Mouse (Mus musculus): Measurements from ENCODE around the gene Slc29a1. TPM values are rescaled to one million over a fixed set of nuclear protein-coding genes. Genes with fewer than 3 reads are reported as not detected.

Slc29a1 gene
- polyA plus RNA-seq, 1 experiment from 2014 or later: 33.2 TPM

DNA sequence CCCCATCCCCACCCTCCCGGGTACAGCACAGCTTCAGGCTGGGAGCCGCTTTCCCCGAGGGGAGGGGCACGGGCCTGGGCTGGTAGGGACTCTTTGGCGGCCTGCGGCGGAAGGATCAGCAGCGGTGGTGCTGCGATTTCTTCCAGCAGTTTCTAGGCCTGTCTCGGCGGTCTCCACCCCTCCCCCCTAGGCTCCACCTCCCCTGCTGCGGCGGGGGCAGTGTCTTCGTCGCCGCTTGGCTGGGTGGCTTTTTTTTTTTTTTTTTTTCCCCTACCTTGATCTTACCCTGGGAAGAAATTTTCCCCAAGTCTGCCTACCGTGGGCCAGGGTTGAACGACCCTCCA is 25.7 kb downstream of the Slc29a1 start:
- H3K4me3 ChIP-seq (replicated peaks; ENCODE audit: low read depth, low read length): peak overlapping the region; percentile 100
- DNase-seq: peak; percentile 97
- WGBS: 0% methylated on average over 18 of the region's 18 CpGs
- peak overlapping the region; percentile 98 for H3K9ac ChIP-seq (replicated peaks; ENCODE audit: low read length)
- ATAC-seq (ENCODE audit: low FRiP score, low TSS enrichment): peak; percentile 64
- peak overlapping the region; percentile 90 for H3K4me2 ChIP-seq (ENCODE audit: low read length)
- peaks cover 13% of the 10 kb centered on the region; the same call in 1 of the 2 replicates for H3K4me1 ChIP-seq (ENCODE audit: control insufficient read depth, insufficient read depth, low read length)
- no peaks in the 10 kb centered on the region for H3K9me3 ChIP-seq (ENCODE audit: control insufficient read depth, low read length)
- H3K36me3 ChIP-seq (ENCODE audit: control insufficient read depth, insufficient read depth, low read length): peaks cover 28% of the 10 kb centered on the region
- no peaks in the 10 kb centered on the region for H3K27me3 ChIP-seq (ENCODE audit: control insufficient read depth, insufficient read depth, low read length)
- peak overlapping the region; percentile 99 for H3K27ac ChIP-seq (replicated peaks; ENCODE audit: low read depth, low read length)

DNA sequence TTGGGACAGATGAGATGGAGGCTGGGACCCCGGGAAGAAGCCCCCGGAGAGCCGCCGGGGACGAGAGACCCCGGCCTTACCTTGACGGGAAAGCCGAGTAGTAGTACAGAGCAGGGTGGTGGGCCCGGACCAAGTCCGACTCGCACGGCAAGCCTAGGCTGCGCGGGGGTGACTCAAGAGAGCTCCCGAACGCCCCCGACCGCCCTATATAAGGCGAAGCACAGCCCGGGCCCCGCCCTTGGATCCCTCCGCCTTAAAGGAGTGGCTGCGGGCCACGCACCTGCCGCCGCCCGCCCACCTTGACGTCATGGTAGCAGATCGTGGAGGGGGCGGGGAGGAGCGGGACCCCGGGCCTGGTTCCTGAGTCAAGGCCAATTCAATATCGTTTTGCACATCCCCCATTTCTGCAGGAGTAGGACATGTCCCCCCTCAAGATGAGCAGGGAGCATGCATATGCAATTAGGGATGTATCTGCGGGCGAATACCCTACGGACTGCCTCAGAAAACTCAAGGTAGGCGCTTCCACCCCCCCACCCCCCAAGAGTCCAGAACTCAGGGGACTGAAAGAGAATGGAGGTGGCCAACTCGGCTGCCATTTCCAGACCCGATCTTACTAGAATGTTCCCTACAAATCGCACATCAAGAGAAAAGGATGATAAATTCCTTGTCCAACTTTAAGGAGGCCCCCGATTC is 26.2 kb downstream of the Slc29a1 start, which contains the start of gene Hsp90ab1:
Gene Hsp90ab1 (minus strand): TSS at position 185 of the 693 bp plus-strand sequence.
- peak; percentile 89 for ATAC-seq (ENCODE audit: low FRiP score, low TSS enrichment)

GRCm38 (mm10) chr17:45572103-45573086 is 27.0 kb downstream of the Slc29a1 start:
- WGBS: under 1% methylated on average over 56 of the region's 57 CpGs
- peak overlapping the region; percentile 90 for H3K4me2 ChIP-seq (ENCODE audit: low read length)
- peak overlapping the region; percentile 98 for H3K9ac ChIP-seq (replicated peaks; ENCODE audit: low read length)
- H3K27me3 ChIP-seq (ENCODE audit: control insufficient read depth, insufficient read depth, low read length): no peaks in the 10 kb centered on the region
- peaks cover 13% of the 10 kb centered on the region; the same call in 1 of the 2 replicates for H3K4me1 ChIP-seq (ENCODE audit: control insufficient read depth, insufficient read depth, low read length)
- peak; percentile 89 for DNase-seq
- peak; percentile 60 for ATAC-seq (ENCODE audit: low FRiP score, low TSS enrichment)
- H3K27ac ChIP-seq (replicated peaks; ENCODE audit: low read depth, low read length): peak overlapping the region; percentile 99
- peak overlapping the region; percentile 100 for H3K4me3 ChIP-seq (replicated peaks; ENCODE audit: low read depth, low read length)
- peaks cover 42% of the 10 kb centered on the region for H3K36me3 ChIP-seq (ENCODE audit: control insufficient read depth, insufficient read depth, low read length)
- no peaks in the 10 kb centered on the region for H3K9me3 ChIP-seq (ENCODE audit: control insufficient read depth, low read length)

More for the DNA sequence above, 26.2 kb downstream of the Slc29a1 start, which contains the start of gene Hsp90ab1:
- Histone ChIP-seq H3K4me1 (ENCODE audit: control insufficient read depth, insufficient read depth, low read length) (peaks cover 13% of the 10 kb centered on the region; the same call in 1 of the 2 replicates), H3K36me3 (ENCODE audit: control insufficient read depth, insufficient read depth, low read length) (peaks cover 34% of the 10 kb centered on the region), H3K27ac (replicated peaks; ENCODE audit: low read depth, low read length) (peak within 1 kb of the TSS; percentile 99), H3K9ac (replicated peaks; ENCODE audit: low read length) (peak within 1 kb of the TSS; percentile 98), H3K27me3 (ENCODE audit: control insufficient read depth, insufficient read depth, low read length) (no peaks in the 10 kb centered on the region), H3K9me3 (ENCODE audit: control insufficient read depth, low read length) (no peaks in the 10 kb centered on the region), H3K4me3 (replicated peaks; ENCODE audit: low read depth, low read length) (peak within 1 kb of the TSS; percentile 100), H3K4me2 (ENCODE audit: low read length) (peak within 1 kb of the TSS; percentile 90)
- under 1% methylated on average over 41 of the region's 41 CpGs for WGBS
- DNase-seq: peak; percentile 100

GRCm38 (mm10) chr17:45569999-45570398 is 29.4 kb downstream of the Slc29a1 start:
- no peak overlapping the region for H3K9ac ChIP-seq (replicated peaks; ENCODE audit: low read length)
- H3K4me1 ChIP-seq (ENCODE audit: control insufficient read depth, insufficient read depth, low read length): peaks cover 15% of the 10 kb centered on the region
- H3K27me3 ChIP-seq (ENCODE audit: control insufficient read depth, insufficient read depth, low read length): no peaks in the 10 kb centered on the region
- H3K9me3 ChIP-seq (ENCODE audit: control insufficient read depth, low read length): no peaks in the 10 kb centered on the region
- H3K4me2 ChIP-seq (ENCODE audit: low read length): no peak overlapping the region
- peaks cover 59% of the 10 kb centered on the region for H3K36me3 ChIP-seq (ENCODE audit: control insufficient read depth, insufficient read depth, low read length)
- DNase-seq (no peak), ATAC-seq (ENCODE audit: low FRiP score, low TSS enrichment) (no peak)
- H3K4me3 ChIP-seq (replicated peaks; ENCODE audit: low read depth, low read length): no peak overlapping the region
- no peak overlapping the region for H3K27ac ChIP-seq (replicated peaks; ENCODE audit: low read depth, low read length)
- WGBS: 81% methylated on average over 4 of the region's 4 CpGs

DNA sequence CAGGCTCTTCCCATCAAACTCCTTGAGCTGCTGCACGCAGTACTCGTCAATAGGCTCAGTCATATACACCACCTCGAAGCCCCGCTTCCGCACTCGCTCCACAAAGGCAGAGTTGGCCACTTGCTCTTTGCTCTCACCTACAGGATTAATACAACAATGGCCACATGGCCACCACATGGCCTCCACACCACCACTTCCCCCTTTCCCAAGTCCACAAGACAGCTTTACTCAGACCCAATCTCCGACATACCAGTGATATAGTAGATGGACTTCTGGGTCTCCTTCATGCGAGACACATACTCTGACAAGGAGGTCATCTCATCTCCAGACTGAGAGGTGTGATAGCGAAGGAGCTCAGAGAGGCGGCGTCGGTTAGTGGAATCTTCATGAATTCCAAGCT is 30.4 kb downstream of the Slc29a1 start:
- no peak for ATAC-seq (ENCODE audit: low FRiP score, low TSS enrichment)
- Histone ChIP-seq H3K4me1 (ENCODE audit: control insufficient read depth, insufficient read depth, low read length) (peaks cover 13% of the 10 kb centered on the region), H3K36me3 (ENCODE audit: control insufficient read depth, insufficient read depth, low read length) (peaks cover 59% of the 10 kb centered on the region), H3K9me3 (ENCODE audit: control insufficient read depth, low read length) (no peaks in the 10 kb centered on the region), H3K9ac (replicated peaks; ENCODE audit: low read length) (no peak overlapping the region), H3K27me3 (ENCODE audit: control insufficient read depth, insufficient read depth, low read length) (no peaks in the 10 kb centered on the region), H3K27ac (replicated peaks; ENCODE audit: low read depth, low read length) (no peak overlapping the region), H3K4me2 (ENCODE audit: low read length) (no peak overlapping the region), H3K4me3 (replicated peaks; ENCODE audit: low read depth, low read length) (no peak overlapping the region)
- whole genome bisulfite sequencing: 88% methylated on average over 12 of the region's 12 CpGs
- no peak for DNase-seq

DNA sequence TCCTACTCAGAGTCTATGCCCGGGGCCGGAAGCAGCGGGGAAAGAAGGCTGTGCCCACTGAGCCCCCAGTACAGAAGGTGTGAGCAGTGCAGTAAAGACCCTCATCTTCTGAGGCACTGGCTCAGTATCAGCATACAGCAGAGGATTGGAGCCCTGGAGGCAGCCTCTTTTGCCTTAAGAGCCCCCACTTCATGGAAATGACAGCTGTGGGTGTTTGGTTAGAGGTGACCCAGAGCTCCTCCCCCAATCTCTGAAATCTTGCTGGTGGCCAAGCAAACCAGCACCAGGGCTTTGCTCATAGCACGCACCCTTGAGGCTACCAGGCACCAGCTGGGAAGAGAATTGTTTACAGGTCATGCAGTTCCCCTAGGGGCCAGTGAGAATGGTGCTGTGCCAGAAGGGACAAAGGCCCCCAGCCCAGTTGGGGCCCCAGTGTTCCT is 32.2 kb downstream of the Slc29a1 start:
- no peaks in the 10 kb centered on the region for H3K27me3 ChIP-seq (ENCODE audit: control insufficient read depth, insufficient read depth, low read length)
- DNase-seq (no peak), ATAC-seq (ENCODE audit: low FRiP score, low TSS enrichment) (no peak)
- no peak overlapping the region for H3K4me3 ChIP-seq (replicated peaks; ENCODE audit: low read depth, low read length)
- peaks cover 59% of the 10 kb centered on the region for H3K36me3 ChIP-seq (ENCODE audit: control insufficient read depth, insufficient read depth, low read length)
- no peak overlapping the region for H3K9ac ChIP-seq (replicated peaks; ENCODE audit: low read length)
- 35% methylated on average over 4 of the region's 4 CpGs for WGBS
- H3K9me3 ChIP-seq (ENCODE audit: control insufficient read depth, low read length): no peaks in the 10 kb centered on the region
- no peak overlapping the region for H3K27ac ChIP-seq (replicated peaks; ENCODE audit: low read depth, low read length)
- H3K4me2 ChIP-seq (ENCODE audit: low read length): no peak overlapping the region
- H3K4me1 ChIP-seq (ENCODE audit: control insufficient read depth, insufficient read depth, low read length): peaks cover 13% of the 10 kb centered on the region

DNA sequence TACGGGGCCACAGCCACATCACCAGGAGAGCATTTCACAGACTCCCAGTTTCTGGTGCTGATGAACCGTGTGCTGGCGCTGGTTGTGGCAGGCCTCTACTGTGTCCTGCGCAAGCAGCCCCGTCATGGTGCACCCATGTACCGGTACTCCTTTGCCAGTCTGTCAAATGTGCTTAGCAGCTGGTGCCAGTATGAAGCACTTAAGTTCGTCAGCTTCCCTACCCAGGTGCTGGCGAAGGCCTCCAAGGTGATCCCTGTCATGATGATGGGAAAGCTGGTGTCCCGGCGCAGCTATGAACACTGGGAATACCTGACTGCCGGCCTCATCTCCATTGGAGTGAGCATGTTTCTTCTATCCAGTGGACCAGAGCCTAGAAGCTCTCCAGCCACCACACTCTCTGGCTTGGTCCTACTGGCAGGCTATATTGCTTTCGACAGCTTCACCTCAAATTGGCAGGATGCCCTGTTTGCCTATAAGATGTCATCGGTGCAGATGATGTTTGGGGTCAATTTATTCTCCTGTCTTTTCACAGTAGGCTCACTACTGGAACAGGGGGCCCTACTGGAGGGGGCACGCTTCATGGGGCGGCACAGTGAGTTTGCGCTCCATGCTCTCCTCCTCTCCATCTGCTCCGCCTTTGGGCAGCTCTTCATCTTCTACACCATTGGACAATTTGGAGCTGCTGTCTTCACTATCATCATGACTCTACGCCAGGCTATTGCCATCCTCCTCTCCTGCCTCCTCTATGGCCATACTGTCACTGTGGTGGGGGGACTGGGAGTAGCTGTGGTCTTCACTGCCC is 32.8 kb downstream of the Slc29a1 start:
- Histone ChIP-seq H3K9ac (replicated peaks; ENCODE audit: low read length) (no peak overlapping the region), H3K4me2 (ENCODE audit: low read length) (no peak overlapping the region), H3K27ac (replicated peaks; ENCODE audit: low read depth, low read length) (no peak overlapping the region), H3K4me3 (replicated peaks; ENCODE audit: low read depth, low read length) (no peak overlapping the region), H3K9me3 (ENCODE audit: control insufficient read depth, low read length) (no peaks in the 10 kb centered on the region), H3K4me1 (ENCODE audit: control insufficient read depth, insufficient read depth, low read length) (peaks cover 9% of the 10 kb centered on the region), H3K27me3 (ENCODE audit: control insufficient read depth, insufficient read depth, low read length) (no peaks in the 10 kb centered on the region), H3K36me3 (ENCODE audit: control insufficient read depth, insufficient read depth, low read length) (peaks cover 59% of the 10 kb centered on the region)
- ATAC-seq (ENCODE audit: low FRiP score, low TSS enrichment) (no peak), DNase-seq (no peak)
- 72% methylated on average over 18 of the region's 18 CpGs for WGBS

GRCm38 (mm10) chr17:45566031-45566359 is 33.4 kb downstream of the Slc29a1 start:
- Histone ChIP-seq H3K4me2 (ENCODE audit: low read length) (no peak overlapping the region), H3K27me3 (ENCODE audit: control insufficient read depth, insufficient read depth, low read length) (no peaks in the 10 kb centered on the region), H3K9me3 (ENCODE audit: control insufficient read depth, low read length) (no peaks in the 10 kb centered on the region), H3K4me1 (ENCODE audit: control insufficient read depth, insufficient read depth, low read length) (peaks cover 8% of the 10 kb centered on the region), H3K27ac (replicated peaks; ENCODE audit: low read depth, low read length) (no peak overlapping the region), H3K4me3 (replicated peaks; ENCODE audit: low read depth, low read length) (no peak overlapping the region), H3K9ac (replicated peaks; ENCODE audit: low read length) (no peak overlapping the region), H3K36me3 (ENCODE audit: control insufficient read depth, insufficient read depth, low read length) (peaks cover 53% of the 10 kb centered on the region)
- no peak for ATAC-seq (ENCODE audit: low FRiP score, low TSS enrichment)
- DNase-seq: no peak
- 95% methylated on average over 1 of the region's 1 CpGs for WGBS

Measured in midbrain, embryonic 14.5 days (tissue).